Comparison of ENCODE assay signal across 17 mouse cellular contexts in genomic region chr2:125938993-125939642, GRCm38 (mm10).
DNase-seq lines count a peak whose midpoint lies in the region; ATAC-seq lines count a peak whose summit lies in the region.
"Had no signal": no experiment of that assay in that cellular context is flagged by ENCODE, and none has a peak within 500 bp of the region (broad histone marks: within the 10 kb centered on the region; RNA-seq: fewer than 3 reads in every experiment).

No protein-coding gene starts in this region.

- ATAC-seq in forebrain, embryonic 14.5 days = peak; percentile 87
- ATAC-seq in forebrain, embryonic 11.5 days (replicated peaks; ENCODE audit: low FRiP score) = no peak
- peak; percentile 91 for ATAC-seq in forebrain, embryonic 16.5 days
- no peak for ATAC-seq in intestine, embryonic 16.5 days
- no peak for ATAC-seq in heart, embryonic 11.5 days (replicated peaks; ENCODE audit: insufficient number of reproducible peaks, low FRiP score, low TSS enrichment)

- H3K9me3 ChIP-seq in forebrain, embryonic 14.5 days (replicated peaks; ENCODE audit: control insufficient read depth, low read length) = no peaks in the 10 kb centered on the region
- no peaks in the 10 kb centered on the region for H3K9me3 ChIP-seq in forebrain, embryonic 11.5 days (ENCODE audit: control insufficient read depth, low read length)
- H3K9me3 ChIP-seq in forebrain, embryonic 16.5 days (ENCODE audit: control insufficient read depth, low read length) = no peaks in the 10 kb centered on the region
- no peaks in the 10 kb centered on the region for H3K9me3 ChIP-seq in intestine, embryonic 16.5 days (ENCODE audit: control insufficient read depth, low read length)
- H3K9me3 ChIP-seq in heart, embryonic 11.5 days (replicated peaks; ENCODE audit: control insufficient read depth, low read length) = no peaks in the 10 kb centered on the region
- H3K9me3 ChIP-seq: embryonic facial prominence, embryonic 13.5 days; heart, embryonic 10.5 days had no signal

- no peak overlapping the region for H3K9ac ChIP-seq in forebrain, embryonic 14.5 days (ENCODE audit: low read length)
- H3K9ac ChIP-seq in forebrain, embryonic 11.5 days (ENCODE audit: low read length) = no peak overlapping the region
- H3K9ac ChIP-seq in forebrain, embryonic 16.5 days (replicated peaks; ENCODE audit: low read depth, low read length) = no peak overlapping the region
- H3K9ac ChIP-seq in intestine, embryonic 16.5 days (ENCODE audit: low read depth, low read length) = no peak overlapping the region
- H3K9ac ChIP-seq in heart, embryonic 11.5 days (ENCODE audit: low read depth, low read length) = no peak overlapping the region
- H3K9ac ChIP-seq: embryonic facial prominence, embryonic 13.5 days had no signal

- 68% methylated on average over 6 of the region's 6 CpGs for WGBS in forebrain, embryonic 14.5 days
- 92% methylated on average over 6 of the region's 6 CpGs for WGBS in forebrain, embryonic 11.5 days
- 62% methylated on average over 6 of the region's 6 CpGs for WGBS in forebrain, embryonic 16.5 days
- 87% methylated on average over 6 of the region's 6 CpGs for WGBS in intestine, embryonic 16.5 days
- 84% methylated on average over 6 of the region's 6 CpGs for WGBS in heart, embryonic 11.5 days (ENCODE audit: insufficient replicate concordance)

- no peak overlapping the region for H3K27ac ChIP-seq in forebrain, embryonic 14.5 days (ENCODE audit: low read depth, low read length)
- H3K27ac ChIP-seq in forebrain, embryonic 11.5 days (ENCODE audit: low read depth, low read length) = no peak overlapping the region
- no peak overlapping the region for H3K27ac ChIP-seq in forebrain, embryonic 16.5 days (ENCODE audit: low read length)
- no peak overlapping the region for H3K27ac ChIP-seq in intestine, embryonic 16.5 days (ENCODE audit: low read length)
- no peak overlapping the region for H3K27ac ChIP-seq in heart, embryonic 11.5 days (ENCODE audit: low read depth, low read length)
- H3K27ac ChIP-seq: embryonic facial prominence, embryonic 13.5 days; heart, embryonic 10.5 days had no signal

- H3K4me1 ChIP-seq in forebrain, embryonic 14.5 days (ENCODE audit: control insufficient read depth, insufficient read depth, low read length) = no peaks in the 10 kb centered on the region
- no peaks in the 10 kb centered on the region for H3K4me1 ChIP-seq in forebrain, embryonic 11.5 days (replicated peaks; ENCODE audit: control insufficient read depth, insufficient read depth, low read length)
- H3K4me1 ChIP-seq in forebrain, embryonic 16.5 days (replicated peaks; ENCODE audit: control insufficient read depth, insufficient read depth, low read length) = peaks cover 4% of the 10 kb centered on the region; the same call in 1 of the 2 replicates
- no peaks in the 10 kb centered on the region for H3K4me1 ChIP-seq in intestine, embryonic 16.5 days (ENCODE audit: control insufficient read depth, insufficient read depth, low read length)
- H3K4me1 ChIP-seq in heart, embryonic 11.5 days (ENCODE audit: control insufficient read depth, insufficient read depth, low read length) = peaks cover 10% of the 10 kb centered on the region; the same call in 1 of the 2 replicates
- H3K4me1 ChIP-seq: embryonic facial prominence, embryonic 13.5 days had no signal

- H3K36me3 ChIP-seq in forebrain, embryonic 14.5 days (ENCODE audit: control insufficient read depth, insufficient read depth, low read length) = no peaks in the 10 kb centered on the region
- no peaks in the 10 kb centered on the region for H3K36me3 ChIP-seq in forebrain, embryonic 11.5 days (ENCODE audit: control insufficient read depth, insufficient read depth, low read length)
- no peaks in the 10 kb centered on the region for H3K36me3 ChIP-seq in forebrain, embryonic 16.5 days (ENCODE audit: control insufficient read depth, insufficient read depth)
- H3K36me3 ChIP-seq in intestine, embryonic 16.5 days (ENCODE audit: control insufficient read depth, insufficient read depth, low read length) = no peaks in the 10 kb centered on the region
- H3K36me3 ChIP-seq in heart, embryonic 11.5 days (ENCODE audit: control insufficient read depth, insufficient read depth, low read length) = no peaks in the 10 kb centered on the region; the same call in 1 of the 2 replicates
- H3K36me3 ChIP-seq: embryonic facial prominence, embryonic 13.5 days had no signal

- peak; percentile 64 for DNase-seq in forebrain, embryonic 14.5 days (ENCODE audit: low spot score)
- DNase-seq in forebrain, embryonic 11.5 days (ENCODE audit: low spot score) = no peak
- DNase-seq in 3134 (ENCODE audit: extremely low read depth, insufficient read length, low spot score) (peak; percentile 62), NIH3T3 (ENCODE audit: low read depth) (peak; percentile 87)
- DNase-seq: adrenal gland, postnatal 10 days; cerebellum, adult 18-20 months; gastrocnemius, postnatal 14 days; heart, postnatal 14 days; kidney, adult 8-10 months; kidney, postnatal 36 days; layer of hippocampus, adult 9-11 months had no signal

- H3K4me2 ChIP-seq in forebrain, embryonic 14.5 days (ENCODE audit: low read length) = no peak overlapping the region
- no peak overlapping the region for H3K4me2 ChIP-seq in forebrain, embryonic 11.5 days (ENCODE audit: low read depth, low read length, severe bottlenecking)
- no peak overlapping the region for H3K4me2 ChIP-seq in forebrain, embryonic 16.5 days (ENCODE audit: low read length)
- no peak overlapping the region for H3K4me2 ChIP-seq in intestine, embryonic 16.5 days (ENCODE audit: low read depth, low read length)
- no peak overlapping the region for H3K4me2 ChIP-seq in heart, embryonic 11.5 days
- H3K4me2 ChIP-seq: embryonic facial prominence, embryonic 13.5 days; midbrain, embryonic 11.5 days had no signal

- H3K4me3 ChIP-seq in forebrain, embryonic 14.5 days (ENCODE audit: low read depth, low read length) = no peak overlapping the region
- H3K4me3 ChIP-seq in forebrain, embryonic 11.5 days (ENCODE audit: low read depth, low read length) = no peak overlapping the region
- no peak overlapping the region for H3K4me3 ChIP-seq in forebrain, embryonic 16.5 days (replicated peaks; ENCODE audit: low read length)
- H3K4me3 ChIP-seq in intestine, embryonic 16.5 days (ENCODE audit: low read length) = no peak overlapping the region
- H3K4me3 ChIP-seq in heart, embryonic 11.5 days (ENCODE audit: low read depth, low read length) = no peak overlapping the region
- H3K4me3 ChIP-seq: embryonic facial prominence, embryonic 13.5 days; heart, embryonic 10.5 days had no signal

- no peaks in the 10 kb centered on the region for H3K27me3 ChIP-seq in forebrain, embryonic 14.5 days (replicated peaks; ENCODE audit: control insufficient read depth, insufficient read depth, low read length)
- no peaks in the 10 kb centered on the region for H3K27me3 ChIP-seq in forebrain, embryonic 11.5 days (ENCODE audit: control insufficient read depth, insufficient read depth, low read length)
- H3K27me3 ChIP-seq in forebrain, embryonic 16.5 days (replicated peaks; ENCODE audit: control insufficient read depth, insufficient read depth, low read length) = no peaks in the 10 kb centered on the region
- H3K27me3 ChIP-seq in intestine, embryonic 16.5 days (replicated peaks; ENCODE audit: control insufficient read depth, insufficient read depth, low read length) = no peaks in the 10 kb centered on the region
- H3K27me3 ChIP-seq in heart, embryonic 11.5 days (ENCODE audit: control insufficient read depth, insufficient read depth, low read length) = no peaks in the 10 kb centered on the region
- H3K27me3 ChIP-seq: embryonic facial prominence, embryonic 13.5 days had no signal

Comparison
In these comparisons a context has a peak if more than half of its experiments do, and no peak if none do; other contexts are left out.
1. ATAC-seq: peak in forebrain, embryonic 14.5 days (single experiment) and forebrain, embryonic 16.5 days (single experiment); none in forebrain, embryonic 11.5 days (single experiment), intestine, embryonic 16.5 days (single experiment) and heart, embryonic 11.5 days (single experiment).